Mouse (Mus musculus): Measurements from ENCODE around the gene B3gnt2. TPM values are rescaled to one million over a fixed set of nuclear protein-coding genes. Genes with fewer than 3 reads are reported as not detected.

B3gnt2 gene
- total and polyA plus RNA-seq, 3 experiments, result 36.8 to 66.4 TPM; not detected in 1

DNA sequence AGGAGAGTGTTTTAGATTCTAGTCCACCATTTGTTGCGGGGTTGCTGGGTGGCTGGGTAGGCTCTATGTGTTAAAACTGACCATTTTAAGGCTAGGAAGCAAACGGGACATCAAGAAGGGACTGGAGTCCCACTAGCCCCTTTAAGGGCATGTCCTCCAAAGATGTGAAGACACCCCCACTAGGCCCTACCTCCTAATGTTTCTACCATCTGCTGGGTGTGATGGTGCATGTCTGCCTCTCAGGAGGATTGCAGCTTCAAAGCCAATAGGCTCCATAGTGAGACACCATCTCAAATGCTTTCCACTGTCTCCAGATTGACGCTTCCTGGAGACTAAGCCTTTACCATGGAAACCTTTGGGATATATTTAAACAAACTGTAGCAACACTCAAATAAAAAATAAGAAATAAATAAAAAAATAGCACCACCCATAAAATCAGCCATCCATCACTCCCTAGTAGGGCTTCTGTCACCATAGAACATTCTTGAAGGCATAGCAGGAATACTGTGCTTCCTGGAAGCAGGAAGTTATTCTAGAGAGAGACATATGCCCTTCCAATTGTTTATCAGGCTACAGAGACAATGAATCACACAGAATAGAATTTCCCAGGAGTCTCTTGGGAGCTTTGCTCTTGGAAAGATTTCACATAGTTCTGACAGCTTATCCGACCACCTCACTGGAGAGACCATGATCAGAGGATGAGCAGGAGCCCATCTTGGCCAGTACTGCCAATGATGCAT, 97.0 kb downstream of the B3gnt2 start:
- TF ChIP-seq MYC (IDR thresholded peaks at IDR 0.05; ENCODE audit: low read depth, low read length) (no peak), KAT2A (conservative IDR thresholded peaks at IDR 0.05; ENCODE audit: low read depth, low read length) (no peak), CHD1 (IDR thresholded peaks at IDR 0.05; ENCODE audit: low read depth, low read length) (no peak), POLR2A (IDR thresholded peaks at IDR 0.05; ENCODE audit: control insufficient read depth in 1 of 2, insufficient read depth in 1 of 2, low read depth in 1 of 2, low read length in 2 of 2, poor library complexity in 1 of 2) (no peak), MAX (IDR thresholded peaks at IDR 0.05; ENCODE audit: low read length) (no peak), ZKSCAN1 (IDR thresholded peaks at IDR 0.05; ENCODE audit: low read depth, low read length) (no peak), MAFK (IDR thresholded peaks at IDR 0.05; ENCODE audit: borderline replicate concordance, low read depth, low read length) (no peak), HCFC1 (IDR thresholded peaks at IDR 0.05; ENCODE audit: low read depth, low read length) (no peak), SIN3A (IDR thresholded peaks at IDR 0.05; ENCODE audit: low read length) (no peak), CTCF (IDR thresholded peaks at IDR 0.05 in 2 of 3, conservative IDR thresholded peaks at IDR 0.05 in 1 of 3; ENCODE audit: control insufficient read depth in 1 of 3, insufficient read depth in 1 of 3, low read depth in 2 of 3, low read length in 3 of 3, poor library complexity in 1 of 3, severe bottlenecking in 1 of 3) (no peak), ZMIZ1 (IDR thresholded peaks at IDR 0.05; ENCODE audit: low read depth, low read length) (no peak), SMC3 (IDR thresholded peaks at IDR 0.05; ENCODE audit: low read depth, low read length) (no peak), EP300 (IDR thresholded peaks at IDR 0.05; ENCODE audit: low read depth in 1 of 2, low read length in 2 of 2) (no peak), MYB (IDR thresholded peaks at IDR 0.05; ENCODE audit: low read depth, low read length) (no peak), NELFE (IDR thresholded peaks at IDR 0.05; ENCODE audit: low read depth, low read length) (no peak), CHD2 (IDR thresholded peaks at IDR 0.05; ENCODE audit: low read length) (no peak), MAZ (IDR thresholded peaks at IDR 0.05; ENCODE audit: low read depth, low read length) (no peak), JUND (IDR thresholded peaks at IDR 0.05; ENCODE audit: low read depth, low read length) (no peak), ZNF384 (IDR thresholded peaks at IDR 0.05; ENCODE audit: low read depth, low read length) (no peak)
- DNase-seq (ENCODE audit: low read depth, low spot score), result no peak
- Histone ChIP-seq H3K9ac (ENCODE audit: control insufficient read depth, low read depth, low read length, poor library complexity, severe bottlenecking) (no peak overlapping the region), H3K79me2 (ENCODE audit: control insufficient read depth, insufficient read depth, low read length, poor library complexity) (no peaks in the 10 kb centered on the region), H3K27me3 (ENCODE audit: control insufficient read depth in 1 of 2, insufficient read depth in 2 of 2, low read length in 2 of 2) (no peaks in the 10 kb centered on the region), H3K4me1 (ENCODE audit: control insufficient read depth in 1 of 2, insufficient read depth in 2 of 2, low read length in 2 of 2) (peaks cover 0 to 3% of the 10 kb centered on the region in 2 experiments; a peak in 1 of 4 replicates), H3K27ac (ENCODE audit: control insufficient read depth, low read depth, low read length) (no peak overlapping the region), H3K9me3 (replicated peaks; ENCODE audit: insufficient read depth, low read length) (no peaks in the 10 kb centered on the region), H3K4me3 (ENCODE audit: control insufficient read depth in 1 of 2, insufficient read depth in 1 of 2, low read depth in 2 of 2, low read length in 2 of 2) (no peak overlapping the region), H3K36me3 (ENCODE audit: control insufficient read depth in 1 of 2, insufficient read depth in 2 of 2, low read length in 2 of 2) (peaks cover 0 to 8% of the 10 kb centered on the region in 2 experiments; a peak in 2 of 4 replicates)

DNA sequence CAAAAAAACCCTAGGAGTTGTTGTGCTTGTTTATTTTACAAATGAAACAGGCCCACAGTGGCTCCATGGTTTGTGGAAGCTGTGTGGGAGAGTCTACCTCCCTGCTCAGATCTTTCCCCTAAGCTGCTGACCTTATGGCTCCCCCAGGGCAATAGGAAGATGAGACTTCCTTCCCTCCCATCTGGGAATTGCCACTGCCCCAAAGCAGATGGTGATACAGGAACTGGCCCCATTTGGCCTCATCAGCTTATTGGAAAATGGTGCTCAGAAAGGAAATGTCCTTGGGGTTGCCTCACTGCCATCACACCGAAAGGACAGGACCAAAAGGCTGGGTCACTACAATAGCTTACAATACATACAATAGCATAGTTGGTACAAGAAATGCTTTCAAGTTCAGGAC, 97.7 kb downstream of the B3gnt2 start:
- H3K36me3 ChIP-seq (ENCODE audit: control insufficient read depth in 1 of 2, insufficient read depth in 2 of 2, low read length in 2 of 2), result peaks cover 0 to 8% of the 10 kb centered on the region in 2 experiments; a peak in 2 of 4 replicates
- no peak for TF ChIP-seq MXI1 (IDR thresholded peaks at IDR 0.05; ENCODE audit: low read depth, low read length)
- no peak for TF ChIP-seq MAZ (IDR thresholded peaks at IDR 0.05; ENCODE audit: low read depth, low read length)
- TF ChIP-seq POLR2AphosphoS2 (IDR thresholded peaks at IDR 0.05; ENCODE audit: low read length), result no peak
- no peak for TF ChIP-seq NELFE (IDR thresholded peaks at IDR 0.05; ENCODE audit: low read depth, low read length)
- TF ChIP-seq ZC3H11A (IDR thresholded peaks at IDR 0.05; ENCODE audit: low read depth, low read length), result no peak
- TF ChIP-seq TBP (IDR thresholded peaks at IDR 0.05; ENCODE audit: low read depth, low read length), result no peak
- TF ChIP-seq CTCF (IDR thresholded peaks at IDR 0.05 in 2 of 3, conservative IDR thresholded peaks at IDR 0.05 in 1 of 3; ENCODE audit: control insufficient read depth in 1 of 3, insufficient read depth in 1 of 3, low read depth in 2 of 3, low read length in 3 of 3, poor library complexity in 1 of 3, severe bottlenecking in 1 of 3), result no peak
- no peak for TF ChIP-seq CHD1 (IDR thresholded peaks at IDR 0.05; ENCODE audit: low read depth, low read length)
- TF ChIP-seq CHD2 (IDR thresholded peaks at IDR 0.05; ENCODE audit: low read length), result no peak
- no peak for TF ChIP-seq NRF1 (IDR thresholded peaks at IDR 0.05; ENCODE audit: insufficient read depth, low read depth, low read length, poor library complexity, severe bottlenecking)
- no peak for TF ChIP-seq RCOR1 (IDR thresholded peaks at IDR 0.05; ENCODE audit: low read depth, low read length)
- TF ChIP-seq MAFK (IDR thresholded peaks at IDR 0.05; ENCODE audit: borderline replicate concordance, low read depth, low read length), result no peak
- TF ChIP-seq ZKSCAN1 (IDR thresholded peaks at IDR 0.05; ENCODE audit: low read depth, low read length), result no peak
- no peak for TF ChIP-seq MEF2A (IDR thresholded peaks at IDR 0.05; ENCODE audit: extremely low read depth, insufficient replicate concordance, low read depth, low read length, poor library complexity, severe bottlenecking)
- no peak for TF ChIP-seq MAX (IDR thresholded peaks at IDR 0.05; ENCODE audit: low read length)
- TF ChIP-seq JUND (IDR thresholded peaks at IDR 0.05; ENCODE audit: low read depth, low read length), result no peak
- no peak for TF ChIP-seq KAT2A (conservative IDR thresholded peaks at IDR 0.05; ENCODE audit: low read depth, low read length)
- no peak for TF ChIP-seq EP300 (IDR thresholded peaks at IDR 0.05; ENCODE audit: low read depth in 1 of 2, low read length in 2 of 2)
- TF ChIP-seq ZMIZ1 (IDR thresholded peaks at IDR 0.05; ENCODE audit: low read depth, low read length), result no peak
- DNase-seq (ENCODE audit: low read depth, low spot score), result no peak
- no peaks in the 10 kb centered on the region for H3K79me2 ChIP-seq (ENCODE audit: control insufficient read depth, insufficient read depth, low read length, poor library complexity)
- H3K27ac ChIP-seq (ENCODE audit: control insufficient read depth, low read depth, low read length), result no peak overlapping the region
- H3K9ac ChIP-seq (ENCODE audit: control insufficient read depth, low read depth, low read length, poor library complexity, severe bottlenecking), result no peak overlapping the region
- no peaks in the 10 kb centered on the region for H3K9me3 ChIP-seq (replicated peaks; ENCODE audit: insufficient read depth, low read length)
- no peaks in the 10 kb centered on the region for H3K27me3 ChIP-seq (ENCODE audit: control insufficient read depth in 1 of 2, insufficient read depth in 2 of 2, low read length in 2 of 2)
- H3K4me3 ChIP-seq (ENCODE audit: control insufficient read depth in 1 of 2, insufficient read depth in 1 of 2, low read depth in 2 of 2, low read length in 2 of 2), result no peak overlapping the region
- H3K4me1 ChIP-seq (ENCODE audit: control insufficient read depth in 1 of 2, insufficient read depth in 2 of 2, low read length in 2 of 2), result peaks cover 0 to 3% of the 10 kb centered on the region in 2 experiments; a peak in 1 of 4 replicates
